Comparison of ENCODE assay signal across 15 mouse cellular contexts in the genomic region with DNA sequence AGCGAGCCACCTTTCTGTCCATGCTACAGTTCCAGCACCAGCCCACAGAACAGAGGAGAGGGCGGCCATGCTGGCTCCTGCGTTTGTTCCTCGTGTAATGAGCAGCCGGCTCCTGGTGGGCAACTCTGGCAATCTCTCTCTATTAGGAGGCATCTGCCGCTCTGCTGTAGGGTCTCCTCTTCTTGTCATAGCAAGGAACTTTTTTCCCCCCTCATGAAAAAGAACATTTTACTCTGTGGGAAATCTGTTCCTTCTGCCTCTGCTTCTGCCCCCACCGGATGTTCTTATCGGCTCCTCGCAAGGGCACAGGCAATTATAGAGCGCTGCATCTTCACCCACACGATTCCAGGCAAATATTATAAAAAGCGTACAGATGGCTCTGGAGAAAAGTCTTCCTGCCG.
A peak's percentile ranks its signal among the peaks of the same experiment; 100 is the strongest.
DNase-seq lines count a peak whose midpoint lies in the region; ATAC-seq and TF ChIP-seq lines count a peak whose summit lies in the region.
"Had no signal": no experiment of that assay in that cellular context is flagged by ENCODE, and none has a peak within 500 bp of the region (broad histone marks: within the 10 kb centered on the region; RNA-seq: fewer than 3 reads in every experiment).

No protein-coding gene starts in this region.

- H3K4me3 ChIP-seq in hindbrain, embryonic 15.5 days, result no peak overlapping the region
- no peak overlapping the region for H3K4me3 ChIP-seq in hindbrain, embryonic 13.5 days
- no peak overlapping the region for H3K4me3 ChIP-seq in cortical plate, adult 2 months (ENCODE audit: insufficient read depth, low read length)
- H3K4me3 ChIP-seq in lung, adult 2 months (replicated peaks; ENCODE audit: extremely low read depth, low read depth, low read length), result no peak overlapping the region
- H3K4me3 ChIP-seq: embryonic facial prominence, embryonic 12.5 days; lung, embryonic 15.5 days; neural tube, embryonic 12.5 days had no signal

- H3K4me1 ChIP-seq in hindbrain, embryonic 15.5 days (replicated peaks), result peaks cover 8% of the 10 kb centered on the region
- H3K4me1 ChIP-seq in hindbrain, embryonic 13.5 days (replicated peaks), result peaks cover 14% of the 10 kb centered on the region
- H3K4me1 ChIP-seq in cortical plate, adult 2 months (ENCODE audit: control insufficient read depth, insufficient read depth, low read length), result peaks cover 19% of the 10 kb centered on the region
- H3K4me1 ChIP-seq in lung, adult 2 months (ENCODE audit: control insufficient read depth, insufficient read depth, low read length), result no peaks in the 10 kb centered on the region

- no peaks in the 10 kb centered on the region for H3K27me3 ChIP-seq in hindbrain, embryonic 15.5 days
- peaks cover 10% of the 10 kb centered on the region for H3K27me3 ChIP-seq in hindbrain, embryonic 13.5 days

- H3K4me2 ChIP-seq in hindbrain, embryonic 15.5 days, result no peak overlapping the region
- H3K4me2 ChIP-seq in hindbrain, embryonic 13.5 days, result no peak overlapping the region
- H3K4me2 ChIP-seq: embryonic facial prominence, embryonic 12.5 days; lung, embryonic 15.5 days; neural tube, embryonic 12.5 days had no signal

- H3K36me3 ChIP-seq in hindbrain, embryonic 15.5 days, result no peaks in the 10 kb centered on the region
- no peaks in the 10 kb centered on the region for H3K36me3 ChIP-seq in hindbrain, embryonic 13.5 days
- H3K36me3 ChIP-seq: embryonic facial prominence, embryonic 12.5 days; lung, embryonic 15.5 days; neural tube, embryonic 12.5 days had no signal

- intact Hi-C loops in gastrocnemius, postnatal 36 days (cut with DNase I), result no loop called here

- H3K9ac ChIP-seq in hindbrain, embryonic 15.5 days, result no peak overlapping the region
- no peak overlapping the region for H3K9ac ChIP-seq in hindbrain, embryonic 13.5 days
- H3K9ac ChIP-seq: embryonic facial prominence, embryonic 12.5 days; lung, embryonic 15.5 days; neural tube, embryonic 12.5 days had no signal

- no peaks in the 10 kb centered on the region for H3K9me3 ChIP-seq in hindbrain, embryonic 15.5 days
- no peaks in the 10 kb centered on the region for H3K9me3 ChIP-seq in hindbrain, embryonic 13.5 days
- H3K9me3 ChIP-seq: embryonic facial prominence, embryonic 12.5 days; lung, embryonic 15.5 days; neural tube, embryonic 12.5 days had no signal

- no peak for TF ChIP-seq CTCF in cortical plate, adult 2 months (IDR thresholded peaks at IDR 0.05; ENCODE audit: extremely low read depth, insufficient read depth, low read length)
- no peak for TF ChIP-seq CTCF in lung, adult 2 months (IDR thresholded peaks at IDR 0.05; ENCODE audit: insufficient read depth, low read length)

- TF ChIP-seq POLR2A in cortical plate, adult 2 months (IDR thresholded peaks at IDR 0.05; ENCODE audit: extremely low read depth, insufficient read depth, low read length), result no peak
- no peak for TF ChIP-seq POLR2A in lung, adult 2 months (IDR thresholded peaks at IDR 0.05; ENCODE audit: borderline replicate concordance, extremely low read depth, low read depth, low read length)

- WGBS in hindbrain, embryonic 15.5 days, result 64% methylated on average over 13 of the region's 13 CpGs
- WGBS in hindbrain, embryonic 13.5 days, result 87% methylated on average over 13 of the region's 13 CpGs
- WGBS in lung, adult 2 months, result 77% methylated on average over 13 of the region's 13 CpGs

- DNase-seq in layer of hippocampus, postnatal 10 days (ENCODE audit: low spot score in 2 of 2), result peak; percentile 59 to 67
- peak; percentile 72 to 85 for DNase-seq in right cerebral cortex, postnatal 10 days (ENCODE audit: low spot score in 2 of 2)
- no peak for DNase-seq in lung, adult 2 months
- no peak for DNase-seq in lung, postnatal 36 days
- DNase-seq in gastrocnemius, postnatal 36 days, result no peak
- DNase-seq: heart, adult 18-20 months; heart, postnatal 14 days; kidney, postnatal 4 days; liver had no signal

- H3K27ac ChIP-seq in hindbrain, embryonic 15.5 days (replicated peaks), result 0 out of 2 replicates have a peak overlapping the region, but pooled peaks have one; percentile 13
- H3K27ac ChIP-seq in hindbrain, embryonic 13.5 days, result no peak overlapping the region
- peak overlapping the region; percentile 87 for H3K27ac ChIP-seq in cortical plate, adult 2 months (ENCODE audit: insufficient read depth, low read length)
- H3K27ac ChIP-seq: embryonic facial prominence, embryonic 12.5 days; lung, embryonic 15.5 days; neural tube, embryonic 12.5 days had no signal

- ATAC-seq in hindbrain, embryonic 15.5 days (ENCODE audit: low FRiP score, low read depth), result no peak
- no peak for ATAC-seq in hindbrain, embryonic 13.5 days (ENCODE audit: low FRiP score)

Comparison
In these comparisons a context has a peak if more than half of its experiments do, and no peak if none do; other contexts are left out.
1. DNase-seq: peak in layer of hippocampus, postnatal 10 days (2 of 2) and right cerebral cortex, postnatal 10 days (2 of 2); none in lung, adult 2 months (single experiment), lung, postnatal 36 days (single experiment) and gastrocnemius, postnatal 36 days (0 of 2).